Mouse (Mus musculus): ENCODE measurements around the gene Dgcr8. TPM values are rescaled to one million over a fixed set of nuclear protein-coding genes. Genes with fewer than 3 reads are reported as not detected.
A peak's percentile ranks its signal among the peaks of the same experiment; 100 is the strongest.

The Dgcr8 gene
- total RNA-seq, 2 experiments from 2014 or later: 27.6 to 32.2 TPM

GRCm38 (mm10) chr16:18220856-18221542 lies 68.0 kb downstream of the Dgcr8 start:
- DNase-seq: no peak

GRCm38 (mm10) chr16:18220001-18220400 lies 69.0 kb downstream of the Dgcr8 start:
- peak; percentile 40 to 50 for DNase-seq

GRCm38 (mm10) chr16:18218580-18218996 lies 70.5 kb downstream of the Dgcr8 start:
- no peak for DNase-seq

- no peak for DNase-seq
Observed at GRCm38 (mm10) chr16:18217579-18217978, 71.5 kb downstream of the Dgcr8 start, which contains the start of gene Ccdc188. TSS of gene Ccdc188 (plus strand) at chr16:18217879.

- no peak for DNase-seq
Observed at GRCm38 (mm10) chr16:18214858-18215257, 74.2 kb downstream of the Dgcr8 start.

GRCm38 (mm10) chr16:18213689-18214088 lies 75.4 kb downstream of the Dgcr8 start:
- DNase-seq: no peak

- DNase-seq: peak; percentile 84 to 89
Observed at GRCm38 (mm10) chr16:18211417-18212171, 77.5 kb downstream of the Dgcr8 start.

GRCm38 (mm10) chr16:18210701-18211416 lies 78.2 kb downstream of the Dgcr8 start:
- peak; percentile 55 to 72 for DNase-seq

Small RNA genes within 50 kb of the gene (microRNA-seq; reads per million reads assigned to microRNA genes)
- gene Gm24572 (not detected), gene Mir1306 (172 reads per million, percentile 57 among the genes with 10 or more reads in this experiment), gene Mir185 (1,698 reads per million, percentile 84 among the genes with 10 or more reads in this experiment)

Other genes starting within 250 kb of the Dgcr8 start
- gene Dgcr6, start 236.4 kb downstream of the Dgcr8 start, total RNA-seq (2021): 10 to 100 TPM; 55.4 to 85.3 TPM
- 10 to 100 TPM; 13.1 to 47.7 TPM for gene Prodh, start 199.0 kb downstream of the Dgcr8 start, total RNA-seq (2021)
- under 1 TPM in 1 of 2 experiments, not detected in 1; 0.20 TPM for gene Rtn4r, start 161.6 kb downstream of the Dgcr8 start, total RNA-seq (2021)
- not detected for gene Ccdc188, start 71.4 kb downstream of the Dgcr8 start, total RNA-seq (2021)
- gene Zdhhc8, start 54.1 kb downstream of the Dgcr8 start, total RNA-seq (2021): 10 to 100 TPM; 20.2 to 23.1 TPM
- gene Trmt2a, start 40.6 kb downstream of the Dgcr8 start, total RNA-seq (2021): 10 to 100 TPM; 46.5 to 47.1 TPM
- 100 to 1,000 TPM; 137 to 164 TPM for gene Ranbp1, start 40.5 kb downstream of the Dgcr8 start, total RNA-seq (2021)
- under 1 TPM in 1 of 2 experiments, not detected in 1; 0.86 TPM for gene Gm49776, start 30.9 kb downstream of the Dgcr8 start, total RNA-seq (2021)
- gene Tango2, start 58.9 kb upstream of the Dgcr8 start, total RNA-seq (2021): 10 to 100 TPM; 31.9 to 43.7 TPM
- gene Arvcf, start 58.9 kb upstream of the Dgcr8 start, total RNA-seq (2021): 10 to 100 TPM; 36.4 to 41.2 TPM
- gene Txnrd2, start 137.1 kb upstream of the Dgcr8 start, total RNA-seq (2021): 10 to 100 TPM; 73.3 to 97.3 TPM
- 100 to 1,000 TPM; 193 to 249 TPM for gene Comt, start 137.6 kb upstream of the Dgcr8 start, total RNA-seq (2021)
- 1 to 10 TPM; 4.9 to 5.9 TPM for gene Gnb1l, start 209.5 kb upstream of the Dgcr8 start, total RNA-seq (2021)
- 1 to 10 TPM; 4.4 to 5.6 TPM for gene Rtl10, start 209.7 kb upstream of the Dgcr8 start, total RNA-seq (2021)